Mouse (Mus musculus): ENCODE results near the gene Tatdn3. TPM values are rescaled to one million over a fixed set of nuclear protein-coding genes. Genes with fewer than 3 reads are reported as not detected.

Tatdn3 gene
- total RNA-seq (2021) = 10 to 100 TPM; 19.1 to 35.6 TPM

- DNase-seq (ENCODE audit: low spot score in 2 of 2) = peak; percentile 93
- intact Hi-C loops (cut with DNase I) = no loop called here
Measured at GRCm38 (mm10) chr1:191062781-191063485, at the start of gene Tatdn3, which contains the start of gene Nsl1. Gene Tatdn3, minus strand, starts transcription at chr1:191062932. Gene Nsl1, plus strand, starts transcription at chr1:191063012.

DNA sequence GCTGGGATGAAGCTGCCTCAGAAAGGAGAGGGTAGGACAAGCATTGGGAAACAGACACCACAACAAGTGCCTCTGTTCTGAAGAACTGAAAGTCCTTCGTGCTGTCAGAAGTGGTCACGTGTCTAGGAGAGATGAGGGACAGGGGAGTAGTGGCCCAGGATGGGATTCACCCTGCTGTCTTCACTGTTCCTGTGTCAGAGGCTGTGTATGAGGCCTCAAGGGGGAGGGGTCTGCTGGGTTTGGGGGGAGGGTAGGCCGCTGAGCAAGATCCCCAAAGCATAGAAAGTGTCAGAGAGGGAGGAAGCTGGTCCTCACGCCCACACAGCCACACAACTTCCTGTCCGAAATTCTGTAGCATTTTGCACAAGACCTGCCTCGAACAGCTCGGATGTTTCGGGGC is 48.4 kb upstream of the Tatdn3 start:
- no peak for DNase-seq (ENCODE audit: low spot score in 2 of 2)
- intact Hi-C loops (cut with DNase I) = no loop called here

- intact Hi-C loops (cut with DNase I) = no loop called here
- DNase-seq (ENCODE audit: low spot score in 2 of 2) = no peak
Measured at GRCm38 (mm10) chr1:191109907-191110306, 47.2 kb upstream of the Tatdn3 start.

- intact Hi-C loops (cut with DNase I) = no loop called here
- no peak for DNase-seq (ENCODE audit: low spot score in 2 of 2)
Measured at GRCm38 (mm10) chr1:191107306-191107705, 44.6 kb upstream of the Tatdn3 start.

DNA sequence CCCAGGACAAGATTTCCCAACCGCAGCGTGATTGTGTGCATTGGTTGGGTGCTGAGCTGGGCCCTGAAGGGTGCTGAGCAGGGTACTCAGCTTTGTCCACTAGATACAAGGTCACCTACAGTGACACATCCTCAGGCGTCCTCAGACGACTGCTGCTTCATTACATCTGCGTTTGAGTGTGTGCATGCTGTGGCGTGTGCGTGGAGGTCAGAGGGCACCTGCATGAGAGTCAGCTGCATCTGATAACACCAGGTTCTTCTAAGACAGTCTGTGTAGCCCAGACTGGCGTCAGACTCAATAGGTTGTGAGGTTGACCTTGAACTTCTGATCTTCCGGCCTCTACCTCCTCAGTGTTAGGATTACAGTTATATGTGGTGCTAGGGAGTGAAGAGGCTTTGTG is 42.5 kb upstream of the Tatdn3 start:
- intact Hi-C loops (cut with DNase I) = no loop called here
- no peak for DNase-seq (ENCODE audit: low spot score in 2 of 2)

DNA sequence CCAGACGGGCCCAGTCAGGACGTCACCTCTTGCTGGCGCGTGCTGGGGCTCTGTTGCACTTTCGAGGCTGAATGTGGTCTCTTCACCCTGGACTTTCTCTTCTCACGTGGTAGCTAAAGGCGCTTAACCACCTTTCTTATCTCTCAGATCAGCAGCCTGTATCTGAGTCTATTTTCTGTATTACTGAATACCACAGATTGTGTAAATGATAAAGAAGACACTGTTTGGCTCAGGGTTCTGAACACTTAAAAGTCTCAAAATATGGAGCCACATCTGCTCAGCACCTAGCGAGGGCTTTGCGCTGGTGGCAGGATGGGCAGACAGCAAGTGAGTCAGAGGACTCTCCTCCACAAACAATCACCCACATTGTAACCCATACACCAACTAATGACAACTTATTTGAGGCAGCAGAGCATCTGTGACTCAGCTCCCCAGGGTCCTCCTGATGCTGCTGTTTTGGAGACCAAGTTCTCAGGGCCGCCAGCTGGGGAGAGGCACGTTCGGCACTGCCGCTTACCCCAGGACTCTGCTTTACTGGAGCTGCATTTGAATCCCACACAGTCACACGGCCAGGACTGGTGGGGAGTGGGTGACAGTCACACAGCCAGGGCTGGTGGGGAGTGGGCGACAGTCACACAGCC is 40.1 kb upstream of the Tatdn3 start:
- intact Hi-C loops (cut with DNase I) = no loop called here
- no peak for DNase-seq (ENCODE audit: low spot score in 2 of 2)

- intact Hi-C loops (cut with DNase I) = loop anchor here (5.0 to 10.0 kb wide), 2 partner anchors 72 to 175 kb away; no protein-coding TSS in a partner anchor
Measured at GRCm38 (mm10) chr1:191099772-191100291, 37.1 kb upstream of the Tatdn3 start.

GRCm38 (mm10) chr1:191099114-191099513 is 36.4 kb upstream of the Tatdn3 start:
- no peak for DNase-seq (ENCODE audit: low spot score in 2 of 2)
- intact Hi-C loops (cut with DNase I) = loop anchor here (5.0 to 10.0 kb wide), 2 partner anchors 73 to 176 kb away; no protein-coding TSS in a partner anchor

More at GRCm38 (mm10) chr1:191099772-191100291, 37.1 kb upstream of the Tatdn3 start:
- DNase-seq (ENCODE audit: low spot score in 2 of 2) = no peak

- intact Hi-C loops (cut with DNase I) = loop anchor here (5.0 to 10.0 kb wide), 2 partner anchors 74 to 177 kb away; no protein-coding TSS in a partner anchor
- no peak for DNase-seq (ENCODE audit: low spot score in 2 of 2)
Measured at GRCm38 (mm10) chr1:191097802-191098747, 35.3 kb upstream of the Tatdn3 start, which contains the start of gene Batf3. Gene Batf3, plus strand, starts transcription at chr1:191097847.

- intact Hi-C loops (cut with DNase I) = loop anchor here (5.0 to 10.0 kb wide), 2 partner anchors 75 to 178 kb away; no protein-coding TSS in a partner anchor
- no peak for DNase-seq (ENCODE audit: low spot score in 2 of 2)
Measured at GRCm38 (mm10) chr1:191096871-191097681, 34.3 kb upstream of the Tatdn3 start.

- intact Hi-C loops (cut with DNase I) = loop anchor here (5.0 to 10.0 kb wide), 2 partner anchors 77 to 180 kb away; no protein-coding TSS in a partner anchor
- no peak for DNase-seq (ENCODE audit: low spot score in 2 of 2)
Measured at GRCm38 (mm10) chr1:191095019-191095418, 32.3 kb upstream of the Tatdn3 start.

- peak; percentile 50 to 60 for DNase-seq (ENCODE audit: low spot score in 2 of 2)
- intact Hi-C loops (cut with DNase I) = loop anchor here (10.0 kb wide), 1 partner anchor 181 kb away; no protein-coding TSS in a partner anchor
Measured at GRCm38 (mm10) chr1:191093578-191093977, 30.8 kb upstream of the Tatdn3 start.

DNA sequence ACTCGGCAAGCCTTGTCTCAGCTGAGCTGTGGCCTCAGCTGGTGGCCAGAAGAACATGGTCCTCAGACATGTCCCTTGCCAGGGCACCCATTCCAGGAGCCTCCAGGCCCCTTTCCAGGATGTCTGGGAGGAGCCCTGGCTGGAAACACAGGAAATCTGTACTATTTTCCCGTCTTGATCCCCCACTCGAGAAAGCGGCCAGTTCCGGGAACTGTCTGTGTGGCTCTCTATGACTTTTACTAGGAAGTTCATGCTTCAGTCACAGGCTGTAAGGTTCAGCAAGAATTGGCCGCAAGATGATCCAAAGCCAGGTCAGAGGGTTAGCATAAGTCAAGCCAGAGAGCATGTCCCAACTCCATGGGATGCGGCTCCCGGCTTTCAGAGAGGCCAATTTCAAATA is 29.3 kb upstream of the Tatdn3 start:
- intact Hi-C loops (cut with DNase I) = loop anchor here (10.0 kb wide), 1 partner anchor 183 kb away; no protein-coding TSS in a partner anchor
- DNase-seq (ENCODE audit: low spot score in 2 of 2) = no peak

GRCm38 (mm10) chr1:191089355-191089754 is 26.6 kb upstream of the Tatdn3 start:
- intact Hi-C loops (cut with DNase I) = no loop called here
- DNase-seq (ENCODE audit: low spot score in 2 of 2) = no peak

GRCm38 (mm10) chr1:191087955-191088354 is 25.2 kb upstream of the Tatdn3 start:
- no peak for DNase-seq (ENCODE audit: low spot score in 2 of 2)
- intact Hi-C loops (cut with DNase I) = no loop called here

DNA sequence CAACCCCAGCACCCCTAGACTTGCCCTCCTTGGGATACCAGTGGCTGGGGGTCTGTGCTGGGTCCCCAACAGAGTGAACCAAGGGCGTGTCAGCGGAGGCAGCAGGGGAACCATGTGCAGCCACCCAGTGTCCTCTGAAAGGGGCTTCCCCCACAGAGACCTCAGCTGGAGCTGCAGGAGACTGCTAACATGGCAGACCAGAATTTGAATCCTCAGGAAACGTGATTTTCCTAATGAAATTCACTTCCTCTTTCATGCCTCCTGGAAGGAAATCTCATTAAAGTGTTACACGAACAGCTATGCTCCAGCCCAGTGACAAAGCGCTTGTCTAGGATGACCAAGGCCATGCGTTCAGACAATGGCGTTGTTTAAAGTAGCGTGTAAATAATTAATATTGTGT is 24.2 kb upstream of the Tatdn3 start:
- no peak for DNase-seq (ENCODE audit: low spot score in 2 of 2)
- intact Hi-C loops (cut with DNase I) = no loop called here

- intact Hi-C loops (cut with DNase I) = no loop called here
- DNase-seq (ENCODE audit: low spot score in 2 of 2) = no peak
Measured at GRCm38 (mm10) chr1:191086304-191086878, 23.7 kb upstream of the Tatdn3 start.

DNA sequence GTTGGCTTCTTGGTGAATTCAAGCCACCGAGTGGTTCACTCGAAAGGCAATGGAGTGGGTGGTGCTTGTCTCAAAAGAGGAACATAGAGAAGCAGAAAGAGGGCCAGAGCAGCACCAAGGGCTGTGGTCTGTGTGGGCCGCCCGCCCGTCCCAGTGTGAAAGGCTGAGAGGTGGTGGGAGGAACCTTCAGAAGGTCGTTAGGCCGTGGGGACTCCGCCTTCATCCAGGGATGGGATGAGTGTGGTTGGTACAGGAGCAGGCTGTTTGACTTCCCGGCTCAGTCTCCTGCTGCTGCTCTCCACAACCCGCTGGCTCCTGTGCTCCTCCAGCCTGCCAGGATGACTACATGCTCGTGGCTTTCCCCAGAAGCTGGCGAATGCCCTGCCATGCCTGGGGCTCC is 22.9 kb upstream of the Tatdn3 start:
- intact Hi-C loops (cut with DNase I) = no loop called here
- no peak for DNase-seq (ENCODE audit: low spot score in 2 of 2)

All from left cerebral cortex, postnatal 36 days (tissue).